Mouse (Mus musculus) stomach, embryonic 16.5 days (tissue): ENCODE results near the gene Grhl3. TPM values are rescaled to one million over a fixed set of nuclear protein-coding genes. Genes with fewer than 3 reads are reported as not detected.

Experiments used
- ATAC-seq: fragments of 200-750 bp; cut with Nextera tagmentation; 2 replicates; pipeline ENCODE4 v1.8.0; 2017; ENCODE audit warnings: moderate number of reproducible peaks, moderate TSS enrichment; ENCODE audit not compliant: insufficient read depth, low FRiP score
- H3K27ac ChIP-seq: fragments of 300-500 bp; sonication (generic); 2 replicates; pipeline ENCODE4 v1.5.1; 2014; ENCODE audit warnings: low read length
- H3K27me3 ChIP-seq: fragments of 300-500 bp; sonication (generic); 2 replicates; pipeline ENCODE4 v1.6.1; 2014; ENCODE audit warnings: low read length, control low read depth, mixed read lengths; ENCODE audit not compliant: control insufficient read depth, insufficient read depth
- H3K36me3 ChIP-seq: fragments of 300-500 bp; sonication (generic); 2 replicates; pipeline ENCODE4 v1.6.1; 2014; ENCODE audit warnings: low read length; ENCODE audit not compliant: control insufficient read depth, insufficient read depth
- H3K4me1 ChIP-seq: fragments of 300-500 bp; sonication (generic); 2 replicates; pipeline ENCODE4 v1.6.1; 2014; ENCODE audit warnings: low read length, control low read depth, mixed read lengths; ENCODE audit not compliant: control insufficient read depth, insufficient read depth
- H3K4me2 ChIP-seq: fragments of 300-500 bp; sonication (generic); 2 replicates; pipeline ENCODE4 v1.6.1; 2014; ENCODE audit warnings: low read depth, low read length, mixed read lengths
- H3K4me3 ChIP-seq: fragments of 300-500 bp; sonication (generic); replicated peaks from 2 replicates; pipeline ENCODE4 v1.5.1; 2014; ENCODE audit warnings: mild to moderate bottlenecking, low read length
- H3K9ac ChIP-seq: fragments of 300-500 bp; sonication (generic); 2 replicates; pipeline ENCODE4 v1.6.1; 2014; ENCODE audit warnings: low read length
- H3K9me3 ChIP-seq: fragments of 300-500 bp; sonication (generic); replicated peaks from 2 replicates; pipeline ENCODE4 v1.6.1; 2016; ENCODE audit warnings: low read length, control low read depth; ENCODE audit not compliant: control insufficient read depth
- WGBS: fragments of 180-500 bp; shearing (Covaris S2); extraction: QIAGEN DNeasy Blood & Tissue Kit; methylation state at CpG from one replicate; pipeline ENCODE4 v1.1.7; 2014; 5-methylcytosine and 5-hydroxymethylcytosine counted together
- polyA plus RNA-seq: library from polyadenylated mRNA; unstranded; fragments of >200 nt; fragmentation: Nextera tagmentation; extraction: Ambion mirVana; gene quantifications from 2 replicates; pipeline ENCODE4 v1.2.1, GENCODE M21; 2015

The Grhl3 gene
- polyA plus RNA-seq, 1 experiment from 2014 or later, result 54.1 TPM

DNA sequence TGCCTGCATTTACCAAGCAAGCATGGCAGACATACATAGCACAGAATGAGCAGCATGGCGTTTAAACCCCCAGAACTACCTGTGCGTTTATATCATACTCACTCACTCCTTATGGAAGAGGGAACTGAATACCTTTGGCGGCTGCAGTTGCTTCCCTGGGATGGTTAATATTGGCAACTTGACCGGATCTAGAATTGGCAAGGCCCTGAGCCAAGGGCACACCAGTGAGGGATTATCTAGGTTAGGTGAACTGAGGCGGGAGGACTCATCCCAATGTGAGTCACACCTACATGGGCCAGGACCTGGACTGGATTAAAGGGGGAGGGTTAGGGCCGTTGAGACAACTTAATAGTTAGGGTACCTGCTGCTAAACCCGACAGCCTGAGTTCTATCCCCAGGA, 32.8 kb upstream of the Grhl3 start:
- Histone ChIP-seq H3K4me1 (no peaks in the 10 kb centered on the region), H3K9me3 (peaks cover 12% of the 10 kb centered on the region), H3K36me3 (no peaks in the 10 kb centered on the region), H3K4me3 (no peak overlapping the region), H3K4me2 (no peak overlapping the region), H3K27ac (no peak overlapping the region), H3K27me3 (no peaks in the 10 kb centered on the region), H3K9ac (no peak overlapping the region)
- WGBS, result 81% methylated on average over 7 of the region's 7 CpGs
- ATAC-seq, result no peak

DNA sequence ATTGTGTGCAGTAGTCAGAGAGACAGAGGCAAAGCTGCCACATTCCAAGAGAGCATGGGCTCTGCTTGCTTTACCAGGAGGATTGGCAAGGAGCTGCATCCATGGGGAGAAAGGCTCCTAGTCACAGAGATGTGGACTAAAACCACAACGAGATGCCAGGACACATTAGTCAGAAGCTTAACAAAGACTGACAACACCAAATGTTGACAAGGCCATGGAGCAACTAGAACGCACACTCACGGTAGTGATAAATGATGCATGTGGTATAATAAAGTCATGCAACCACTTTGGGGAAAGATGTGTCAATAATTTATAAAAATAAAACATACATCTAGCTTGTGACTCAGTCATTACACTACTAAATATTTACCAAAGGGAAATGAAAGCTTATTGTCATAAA, 28.1 kb upstream of the Grhl3 start:
- no peaks in the 10 kb centered on the region for H3K36me3 ChIP-seq
- H3K4me2 ChIP-seq, result no peak overlapping the region
- H3K27me3 ChIP-seq, result no peaks in the 10 kb centered on the region
- 76% methylated on average over 3 of the region's 3 CpGs for WGBS
- H3K4me3 ChIP-seq, result no peak overlapping the region
- H3K9ac ChIP-seq, result no peak overlapping the region
- no peak for ATAC-seq
- no peak overlapping the region for H3K27ac ChIP-seq
- no peaks in the 10 kb centered on the region for H3K9me3 ChIP-seq
- H3K4me1 ChIP-seq, result no peaks in the 10 kb centered on the region; the same call in 1 of the 2 replicates

DNA sequence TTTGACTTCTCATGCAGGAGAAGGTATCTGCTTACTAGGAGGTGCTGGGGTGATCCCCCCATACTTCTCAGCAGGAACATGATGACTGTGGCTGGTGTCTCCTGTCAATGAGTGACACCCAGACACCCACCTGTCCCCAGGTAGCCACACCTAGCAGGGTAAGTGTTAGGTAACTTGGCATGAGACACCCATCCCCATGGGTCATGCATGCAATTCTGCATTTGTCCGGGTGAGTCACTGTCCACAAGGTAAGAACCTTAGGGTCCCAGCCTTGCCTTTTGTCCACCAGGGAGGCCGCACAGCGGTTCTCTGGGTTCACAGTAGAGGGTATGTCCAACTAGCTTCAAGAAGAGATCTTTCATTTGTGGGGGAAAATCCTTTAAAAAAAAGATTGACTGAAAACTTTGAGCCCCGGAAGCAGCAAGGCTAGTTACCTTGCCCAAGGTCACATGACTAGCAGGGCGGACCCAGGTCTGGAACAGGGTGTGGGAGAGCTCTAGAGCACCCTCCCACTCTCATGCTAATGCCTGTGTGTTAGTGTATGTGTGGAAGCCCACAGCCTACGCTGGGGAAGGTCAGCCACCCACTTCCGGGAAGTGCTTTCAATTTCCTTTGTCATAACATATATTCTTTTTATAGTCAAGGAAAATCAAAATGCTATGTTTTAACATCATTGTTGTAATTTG, 26.2 kb upstream of the Grhl3 start:
- H3K9me3 ChIP-seq, result no peaks in the 10 kb centered on the region
- no peak overlapping the region for H3K4me3 ChIP-seq
- H3K9ac ChIP-seq, result no peak overlapping the region
- no peaks in the 10 kb centered on the region for H3K36me3 ChIP-seq
- WGBS, result 75% methylated on average over 7 of the region's 7 CpGs
- H3K27ac ChIP-seq, result peak overlapping the region; percentile 7; the same call in 1 of the 2 replicates
- ATAC-seq, result no peak
- no peak overlapping the region for H3K4me2 ChIP-seq
- no peaks in the 10 kb centered on the region for H3K27me3 ChIP-seq
- peaks cover 9% of the 10 kb centered on the region; the same call in 1 of the 2 replicates for H3K4me1 ChIP-seq

DNA sequence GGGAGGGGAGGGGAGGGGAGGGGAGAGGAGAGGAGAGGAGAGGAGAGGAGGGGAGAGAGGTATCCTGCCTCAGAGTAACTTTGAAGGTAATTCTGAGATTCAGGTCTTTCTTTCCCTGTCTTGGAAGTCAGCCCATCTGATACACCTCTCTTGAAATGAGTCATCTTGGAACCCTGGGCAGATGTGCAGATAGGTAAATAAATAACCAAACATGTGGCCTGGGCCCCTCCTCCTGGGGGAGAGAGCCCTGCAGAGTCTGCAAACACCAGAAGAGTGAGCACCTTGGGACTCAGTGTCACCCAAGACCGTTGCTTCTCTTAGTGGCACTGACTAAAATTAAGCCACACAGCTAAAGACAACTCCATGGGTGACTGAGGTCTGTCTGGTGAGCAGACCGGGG, 25.6 kb upstream of the Grhl3 start:
- no peak for ATAC-seq
- WGBS, result 58% methylated on average over 1 of the region's 2 CpGs

DNA sequence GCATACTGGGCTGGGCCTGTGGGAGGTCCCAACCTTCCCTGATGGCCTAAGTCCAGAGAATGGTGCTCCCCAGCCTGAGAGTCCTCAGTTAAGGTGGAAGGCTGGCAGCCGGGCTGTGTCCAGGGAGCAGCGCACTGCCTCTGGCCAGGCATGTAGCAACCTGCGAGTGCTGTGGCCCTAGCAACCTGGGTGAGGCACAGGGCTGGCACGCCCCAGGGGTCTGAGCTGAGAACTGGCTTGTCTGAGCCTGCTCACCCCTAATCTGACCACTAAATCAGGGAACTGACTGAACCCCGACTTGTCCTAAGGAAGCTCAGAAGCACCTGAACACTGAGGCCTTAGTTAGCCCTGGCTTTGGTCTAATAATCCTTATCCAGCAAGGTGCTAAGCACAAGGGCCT, 24.1 kb upstream of the Grhl3 start:
- peak; percentile 54 for ATAC-seq
- H3K4me2 ChIP-seq, result no peak overlapping the region
- WGBS, result 76% methylated on average over 5 of the region's 5 CpGs
- peak overlapping the region; percentile 90 for H3K27ac ChIP-seq
- peaks cover 9% of the 10 kb centered on the region; the same call in 1 of the 2 replicates for H3K4me1 ChIP-seq
- H3K27me3 ChIP-seq, result no peaks in the 10 kb centered on the region
- no peak overlapping the region for H3K4me3 ChIP-seq
- H3K36me3 ChIP-seq, result no peaks in the 10 kb centered on the region
- 0 out of 2 replicates have a peak, but pooled peaks cover 4% of the 10 kb centered on the region for H3K9me3 ChIP-seq
- peak overlapping the region; percentile 26; the same call in 1 of the 2 replicates for H3K9ac ChIP-seq

More for the DNA sequence above, 25.6 kb upstream of the Grhl3 start:
- H3K9ac ChIP-seq, result no peak overlapping the region
- no peak overlapping the region for H3K27ac ChIP-seq
- no peaks in the 10 kb centered on the region for H3K36me3 ChIP-seq
- H3K4me1 ChIP-seq, result peaks cover 9% of the 10 kb centered on the region; the same call in 1 of the 2 replicates
- H3K4me2 ChIP-seq, result no peak overlapping the region
- H3K9me3 ChIP-seq, result no peaks in the 10 kb centered on the region
- H3K4me3 ChIP-seq, result no peak overlapping the region
- no peaks in the 10 kb centered on the region for H3K27me3 ChIP-seq

DNA sequence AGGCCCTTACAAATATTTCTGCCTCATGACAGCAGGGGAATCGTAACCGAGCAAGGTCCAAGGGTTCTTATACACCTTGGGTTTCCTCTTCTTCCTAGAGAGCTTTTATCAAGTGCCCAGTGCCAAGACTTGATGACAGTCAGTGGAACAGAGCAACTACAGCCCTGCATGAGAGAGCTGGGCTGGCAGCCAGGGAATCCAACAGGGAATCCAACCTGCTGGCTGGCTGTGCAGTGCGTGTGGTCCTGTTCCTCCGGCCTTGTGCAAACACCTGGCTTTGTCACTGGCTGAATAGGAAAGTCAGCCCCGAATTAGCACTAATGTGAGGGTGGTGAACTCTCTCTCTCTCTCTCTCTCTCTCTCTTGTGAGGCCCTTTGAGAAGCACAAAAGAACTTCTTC, 22.5 kb upstream of the Grhl3 start:
- H3K27ac ChIP-seq, result peak overlapping the region; percentile 93
- no peaks in the 10 kb centered on the region for H3K36me3 ChIP-seq
- H3K4me1 ChIP-seq, result peaks cover 9% of the 10 kb centered on the region; the same call in 1 of the 2 replicates
- peak; percentile 85 for ATAC-seq
- H3K9me3 ChIP-seq, result 0 out of 2 replicates have a peak, but pooled peaks cover 4% of the 10 kb centered on the region
- WGBS, result 38% methylated on average over 5 of the region's 5 CpGs
- no peak overlapping the region for H3K4me2 ChIP-seq
- no peaks in the 10 kb centered on the region for H3K27me3 ChIP-seq
- no peak overlapping the region for H3K9ac ChIP-seq
- no peak overlapping the region for H3K4me3 ChIP-seq

DNA sequence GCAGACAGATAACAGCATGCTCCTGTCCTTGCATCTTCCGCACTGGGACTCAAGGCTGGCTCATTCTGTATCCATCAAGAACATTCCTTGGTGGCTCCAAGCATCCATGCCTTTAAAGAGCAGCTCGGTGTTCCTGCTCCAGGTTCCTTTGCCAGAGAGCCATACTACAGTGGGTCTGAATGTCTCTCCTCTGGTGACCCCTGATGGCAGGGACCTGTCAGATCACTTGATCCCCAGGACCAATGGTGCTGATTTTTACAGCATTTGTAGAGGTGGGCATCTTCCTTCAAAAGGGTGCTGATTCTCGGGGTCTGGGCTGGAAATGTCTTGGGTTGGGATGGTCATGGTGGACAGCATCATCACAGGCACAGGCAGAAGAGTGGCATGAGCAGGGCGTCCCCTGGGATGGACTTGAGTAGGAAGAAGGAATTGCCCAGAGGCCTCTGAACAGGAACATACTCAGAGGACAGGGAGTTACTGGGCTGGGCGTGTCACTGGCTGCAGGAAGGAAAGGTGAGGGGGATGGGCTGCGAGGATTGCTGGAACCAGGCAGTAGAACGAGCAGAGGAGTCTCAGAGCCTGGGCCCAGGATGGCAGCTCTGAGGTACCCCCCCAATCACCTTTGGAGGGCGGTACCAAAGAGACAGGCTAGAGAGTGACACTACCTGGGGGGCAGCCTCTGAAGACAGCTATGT, 18.3 kb upstream of the Grhl3 start:
- no peak for ATAC-seq
- 50% methylated on average over 8 of the region's 8 CpGs for WGBS
- 0 out of 2 replicates have a peak, but pooled peaks cover 4% of the 10 kb centered on the region for H3K9me3 ChIP-seq
- no peaks in the 10 kb centered on the region for H3K36me3 ChIP-seq
- H3K9ac ChIP-seq, result no peak overlapping the region
- no peaks in the 10 kb centered on the region for H3K27me3 ChIP-seq
- 0 out of 2 replicates have a peak, but pooled peaks cover 9% of the 10 kb centered on the region for H3K4me1 ChIP-seq
- no peak overlapping the region for H3K4me3 ChIP-seq
- no peak overlapping the region for H3K4me2 ChIP-seq
- peak overlapping the region; percentile 34; the same call in 1 of the 2 replicates for H3K27ac ChIP-seq

DNA sequence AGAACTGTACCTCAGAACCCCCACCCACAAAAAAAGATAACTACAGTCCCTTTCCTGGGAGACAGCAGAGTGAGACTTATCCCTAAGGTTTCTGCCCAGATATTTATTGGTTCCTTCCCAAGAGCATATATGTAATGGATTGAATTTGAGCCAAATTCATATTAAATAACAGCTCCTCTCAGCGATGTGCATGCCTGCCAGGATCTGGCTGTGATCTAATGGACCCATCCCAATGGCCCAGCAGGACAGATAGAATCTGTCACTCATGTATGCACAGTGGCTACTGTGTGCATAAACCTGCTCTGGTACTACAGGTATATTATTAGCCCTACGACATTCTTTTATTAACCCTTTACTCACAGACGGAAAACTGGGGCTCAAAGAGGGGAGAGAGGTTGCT, 17.7 kb upstream of the Grhl3 start:
- no peak for ATAC-seq
- Histone ChIP-seq H3K4me2 (no peak overlapping the region), H3K27me3 (no peaks in the 10 kb centered on the region), H3K9ac (no peak overlapping the region), H3K9me3 (0 out of 2 replicates have a peak, but pooled peaks cover 4% of the 10 kb centered on the region), H3K4me3 (no peak overlapping the region), H3K27ac (peak overlapping the region; percentile 34; the same call in 1 of the 2 replicates), H3K4me1 (0 out of 2 replicates have a peak, but pooled peaks cover 5% of the 10 kb centered on the region), H3K36me3 (no peaks in the 10 kb centered on the region)
- WGBS, result 52% methylated on average over 3 of the region's 3 CpGs

DNA sequence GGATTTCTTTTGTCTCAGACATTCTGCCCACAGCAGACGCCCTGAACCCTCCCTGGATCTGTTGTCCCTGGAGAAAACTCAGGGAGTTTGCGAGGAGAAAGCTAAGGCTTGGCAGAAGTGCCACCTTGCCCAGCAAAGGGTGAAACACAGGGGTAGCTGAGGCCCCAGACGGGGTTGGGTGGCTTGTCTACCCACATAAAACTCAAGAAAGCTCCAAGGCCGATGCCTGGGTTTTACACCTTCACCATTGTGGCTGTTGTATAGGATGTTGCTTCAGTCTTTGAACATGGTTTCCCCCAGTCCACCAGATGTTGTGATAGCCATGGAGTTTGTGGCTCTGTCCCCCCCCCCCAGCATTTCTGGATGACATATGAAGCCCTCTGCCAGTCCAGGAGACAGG, 11.4 kb upstream of the Grhl3 start:
- no peak overlapping the region for H3K9ac ChIP-seq
- no peaks in the 10 kb centered on the region for H3K27me3 ChIP-seq
- H3K27ac ChIP-seq, result no peak overlapping the region
- no peak for ATAC-seq
- no peaks in the 10 kb centered on the region for H3K9me3 ChIP-seq
- no peak overlapping the region for H3K4me2 ChIP-seq
- 82% methylated on average over 4 of the region's 4 CpGs for WGBS
- no peak overlapping the region for H3K4me3 ChIP-seq
- H3K4me1 ChIP-seq, result peaks cover 3% of the 10 kb centered on the region
- no peaks in the 10 kb centered on the region for H3K36me3 ChIP-seq
